Mouse (Mus musculus) adrenal gland, adult 8-10 months (tissue): ENCODE measurements around the gene Lrrc31. TPM values are rescaled to one million over a fixed set of nuclear protein-coding genes. Genes with fewer than 3 reads are reported as not detected.

Source experiments
- DNase-seq: peaks from one replicate; pipeline ENCODE4 v3.0.0; 2022
- total RNA-seq, 4 experiments: library from RNA; stranded (reverse); gene quantifications; 2 replicates each; pipeline ENCODE4 v1.2.4; 2022

Gene Lrrc31
- total RNA-seq, 4 experiments from 2014 or later, result 0.15 TPM; not detected in 3

DNA sequence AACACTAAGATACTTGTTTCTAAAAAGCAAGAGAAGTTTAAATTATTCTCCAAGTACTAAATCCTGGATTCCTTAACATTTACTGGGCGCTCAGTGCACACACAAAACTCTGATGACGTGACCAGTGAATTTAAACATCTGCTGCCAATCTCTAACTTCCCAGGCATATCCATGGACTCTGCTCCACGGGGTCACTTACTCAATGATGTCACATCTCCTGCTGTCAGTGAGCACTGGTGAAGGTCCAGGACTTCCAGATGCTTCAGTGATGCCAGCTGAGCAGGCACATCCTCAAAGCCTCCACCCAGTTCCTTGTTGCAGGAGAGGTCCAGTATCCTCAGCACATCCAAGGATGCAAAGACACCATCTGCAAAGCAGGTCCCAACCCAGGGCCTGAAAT lies 12.4 kb downstream of the Lrrc31 start:
- DNase-seq, result no peak

- no peak for DNase-seq
Observed at GRCm38 (mm10) chr3:30683190-30683589, 16.5 kb downstream of the Lrrc31 start.

GRCm38 (mm10) chr3:30658486-30658885 lies 41.2 kb downstream of the Lrrc31 start:
- DNase-seq, result no peak

DNA sequence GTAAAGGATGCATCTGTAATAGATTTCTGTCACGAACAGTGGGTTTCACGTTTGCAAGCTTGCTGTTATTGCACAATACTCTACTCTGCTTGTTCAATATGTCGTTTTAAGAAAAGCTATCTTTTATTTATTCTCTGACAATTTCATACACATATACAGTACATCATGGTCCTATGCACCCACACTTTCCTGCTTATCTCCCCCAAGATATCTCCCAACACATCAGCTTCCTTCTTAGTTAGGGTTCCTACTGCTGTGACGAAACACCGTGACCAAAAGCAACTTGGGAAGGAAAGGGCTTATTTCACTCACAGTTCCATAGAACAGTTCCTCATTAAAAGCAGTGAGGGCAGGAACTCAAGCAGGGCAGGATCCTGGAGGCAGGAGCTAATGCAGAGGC lies 43.7 kb downstream of the Lrrc31 start:
- no peak for DNase-seq

GRCm38 (mm10) chr3:30650062-30650841 lies 49.4 kb downstream of the Lrrc31 start:
- no peak for DNase-seq

DNA sequence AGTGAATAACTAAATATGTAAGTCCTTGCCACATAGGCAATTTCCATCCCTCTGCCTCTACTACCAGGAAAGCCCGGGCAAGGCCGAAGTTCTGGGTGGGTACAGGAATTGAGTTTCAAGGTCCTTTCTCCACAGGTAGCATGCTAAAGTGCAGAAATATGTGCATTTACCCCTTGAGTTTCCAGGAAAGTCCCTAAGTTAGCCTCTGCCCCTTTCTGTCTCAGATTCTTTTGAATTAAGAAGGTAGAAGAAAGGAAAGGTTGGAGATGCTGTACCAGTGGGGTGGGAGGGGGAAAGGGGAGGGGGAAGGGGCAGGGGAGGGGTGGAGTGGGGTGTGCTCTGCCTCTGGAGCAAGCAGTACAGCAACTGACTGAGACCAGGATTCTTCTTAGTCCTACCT lies 51.2 kb downstream of the Lrrc31 start:
- no peak for DNase-seq

- DNase-seq, result no peak
Observed at GRCm38 (mm10) chr3:30647440-30648090, 52.1 kb downstream of the Lrrc31 start, which contains the start of gene Lrrc34. TSS of gene Lrrc34 (minus strand) at chr3:30647869.

DNA sequence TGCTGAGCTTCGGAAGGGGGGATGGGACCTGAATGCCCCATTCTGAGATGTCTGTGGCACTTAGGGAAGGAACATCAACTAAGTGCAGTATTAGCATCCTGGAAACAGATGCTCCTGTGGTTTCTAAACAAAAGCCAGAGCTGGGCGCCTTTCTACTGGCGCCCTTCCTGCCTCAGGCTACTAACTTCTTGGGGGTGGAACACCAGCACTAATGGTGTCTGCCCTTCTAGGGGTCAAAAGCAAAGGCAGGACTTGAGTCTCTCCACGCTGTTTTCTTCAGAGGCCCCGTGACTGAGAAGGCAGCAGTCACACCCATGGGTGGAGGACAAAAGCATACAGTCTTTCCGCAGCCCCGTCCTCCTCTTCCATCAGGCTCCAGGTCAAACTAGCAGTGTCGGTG lies 52.9 kb downstream of the Lrrc31 start:
- DNase-seq, result no peak

DNA sequence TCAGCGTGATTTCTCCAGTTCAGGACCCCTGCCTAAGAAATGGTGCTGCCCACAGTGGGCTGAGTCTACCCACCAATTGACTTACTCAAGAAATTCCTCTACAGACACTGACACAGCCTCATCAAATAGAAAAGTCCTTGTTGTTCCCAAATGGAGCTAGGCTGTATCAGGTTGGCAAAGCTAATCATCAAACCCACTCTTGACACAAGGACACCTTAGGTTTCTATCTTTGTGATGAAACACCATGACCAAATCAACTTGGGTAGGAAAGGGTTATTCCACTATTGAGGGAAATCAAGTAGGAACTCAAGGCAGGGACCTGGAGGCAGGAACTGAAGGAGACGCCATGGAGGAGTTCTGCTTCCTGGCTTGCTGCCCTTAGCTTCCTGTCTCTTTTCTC lies 55.4 kb downstream of the Lrrc31 start, which contains the start of gene Lrriq4:
Gene Lrriq4, plus strand, starts transcription at position 301 of the 400 bp plus-strand sequence.
- no peak for DNase-seq

- DNase-seq, result no peak
Observed at GRCm38 (mm10) chr3:30635629-30636028, 64.0 kb downstream of the Lrrc31 start.

DNA sequence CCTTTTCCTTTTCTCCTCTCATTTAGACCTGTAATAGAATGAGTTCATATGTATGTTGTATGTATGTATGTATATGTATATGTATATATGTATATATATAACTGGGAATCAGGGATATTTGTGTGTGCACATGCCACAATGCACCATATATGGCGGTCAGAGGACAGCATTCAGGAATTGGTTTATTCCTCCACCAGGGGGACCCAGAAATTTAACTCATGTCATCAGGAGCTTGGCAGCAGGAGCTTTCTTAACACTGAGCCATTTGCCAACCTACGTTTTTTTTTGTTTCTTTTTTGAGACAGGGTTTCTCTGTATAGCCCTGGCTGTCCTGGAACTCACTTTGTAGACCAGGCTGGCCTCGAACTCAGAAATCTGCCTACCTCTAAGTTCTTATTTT lies 66.0 kb downstream of the Lrrc31 start:
- no peak for DNase-seq

Other genes starting within 250 kb of the Lrrc31 start
- gene Mecom, start 151.8 kb downstream of the Lrrc31 start, total RNA-seq, result 1 to 10 TPM; 5.9 to 8.9 (median 6.3) TPM
- under 1 TPM in 1 of 4 experiments, not detected in 3; 0.24 TPM for gene Actrt3, start 99.9 kb downstream of the Lrrc31 start, total RNA-seq
- gene Mynn, start 97.8 kb downstream of the Lrrc31 start, total RNA-seq, result 10 to 100 TPM; 17.2 to 25.9 (median 20.4) TPM
- not detected for gene Lrriq4, start 55.3 kb downstream of the Lrrc31 start, total RNA-seq
- gene Lrrc34, start 52.0 kb downstream of the Lrrc31 start, total RNA-seq, result not detected
- not detected for gene Samd7, start 46.5 kb upstream of the Lrrc31 start, total RNA-seq
- 100 to 1,000 TPM in 2 of 4 experiments, 10 to 100 TPM in 2; 91.1 to 113 (median 104) TPM for gene Sec62, start 93.0 kb upstream of the Lrrc31 start, total RNA-seq
- gene Gpr160, start 156.1 kb upstream of the Lrrc31 start, total RNA-seq, result 1 to 10 TPM in 2 of 4 experiments, under 1 TPM in 2; 0.83 to 2.4 (median 0.97) TPM